Mouse (Mus musculus) embryonic fibroblast, embryonic 13.5 days (primary cell): Measurements from ENCODE around the gene Vmn1r233. TPM values are rescaled to one million over a fixed set of nuclear protein-coding genes. Genes with fewer than 3 reads are reported as not detected.

Source experiments
- H3K27ac ChIP-seq: 2 replicates; pipeline ENCODE4 v1.5.1; 2012; ENCODE audit warnings: low read length, control low read depth, inconsistent platforms; ENCODE audit not compliant: insufficient read depth
- H3K4me1 ChIP-seq: 2 replicates; pipeline ENCODE4 v1.6.1; 2011; ENCODE audit warnings: low read length; ENCODE audit not compliant: control insufficient read depth, insufficient read depth
- H3K4me3 ChIP-seq: 2 replicates; pipeline ENCODE4 v1.5.1; 2011; ENCODE audit warnings: mild to moderate bottlenecking, control low read depth, low read length; ENCODE audit not compliant: insufficient read depth
- CTCF ChIP-seq: IDR thresholded peaks from 2 replicates; pipeline ENCODE4 v1.5.1; 2011; ENCODE audit warnings: mild to moderate bottlenecking, control low read depth, low read length, moderate library complexity, borderline replicate concordance; ENCODE audit not compliant: insufficient read depth
- POLR2A ChIP-seq: IDR thresholded peaks from 2 replicates; pipeline ENCODE4 v1.6.1; 2011; ENCODE audit warnings: low read depth, mild to moderate bottlenecking, control low read depth, low read length, moderate library complexity
- polyA plus RNA-seq: library from polyadenylated mRNA; stranded (reverse); fragments of >200 nt; gene quantifications from 2 replicates; pipeline ENCODE4 v1.2.4, GENCODE M21; 2011; ENCODE audit warnings: low read depth; ENCODE audit not compliant: missing spikeins, insufficient read length

The Vmn1r233 gene
- not detected in 2 replicates for polyA plus RNA-seq

DNA sequence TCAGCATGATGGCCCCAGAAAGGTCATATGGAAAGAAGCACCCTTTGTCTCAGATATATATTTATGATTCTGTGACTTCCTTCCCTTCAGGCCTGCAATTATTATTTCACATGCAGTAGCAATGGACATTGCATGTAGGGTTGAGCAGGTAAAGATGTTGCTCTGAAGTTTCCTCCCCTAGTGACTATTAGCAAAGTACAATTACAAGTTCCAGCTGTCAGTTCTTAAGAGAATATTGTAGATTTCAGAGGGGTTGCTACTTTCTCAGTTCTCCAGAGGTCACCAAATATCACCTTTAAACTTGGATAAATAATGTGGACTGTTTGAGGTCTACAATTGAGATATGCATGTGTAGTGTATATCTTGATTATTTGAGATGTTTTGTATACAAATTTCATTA, at the start of gene Vmn1r233:
TSS of gene Vmn1r233 (minus strand) at position 101 of the 400 bp plus-strand sequence.
- no peak for TF ChIP-seq CTCF
- no peak for TF ChIP-seq POLR2A
- no peaks in the 10 kb centered on the region for H3K4me1 ChIP-seq
- no peak within 1 kb of the TSS for H3K4me3 ChIP-seq
- H3K27ac ChIP-seq = no peak within 1 kb of the TSS

DNA sequence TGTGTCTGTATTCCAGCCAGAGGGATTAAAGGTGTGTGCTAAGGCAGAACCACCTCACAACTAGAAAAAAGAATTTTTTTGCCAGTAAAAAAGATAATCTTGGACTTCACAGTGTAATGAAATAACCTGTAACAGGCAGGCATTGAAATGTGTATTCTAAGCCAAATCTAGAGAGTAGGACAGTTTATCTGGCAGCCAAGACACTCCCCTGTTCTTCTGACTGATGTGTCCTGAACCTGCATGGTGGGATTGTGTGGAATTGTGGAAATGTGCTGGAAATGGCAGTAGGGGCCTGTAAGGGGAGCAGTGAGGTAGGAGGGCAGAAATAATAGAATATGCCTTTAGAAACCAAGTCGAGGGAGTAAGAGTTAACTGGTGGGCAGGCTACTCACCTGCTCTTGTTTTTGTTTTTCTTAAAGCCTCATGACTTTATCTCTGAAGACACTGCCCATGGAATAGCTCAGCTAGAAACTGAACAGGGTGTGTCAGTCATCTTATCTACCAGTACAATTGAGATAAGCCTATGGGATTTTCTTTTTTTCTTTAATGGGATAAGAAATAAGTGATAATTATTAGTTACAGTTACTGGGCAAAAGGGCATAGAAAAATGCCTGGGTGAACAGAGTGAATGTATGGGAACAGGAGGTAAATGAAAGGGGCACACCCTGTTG, 22.3 kb upstream of the Vmn1r233 start:
- Histone ChIP-seq H3K4me1 (no peaks in the 10 kb centered on the region), H3K4me3 (no peak overlapping the region), H3K27ac (no peak overlapping the region)
- TF ChIP-seq POLR2A = no peak
- TF ChIP-seq CTCF = no peak

DNA sequence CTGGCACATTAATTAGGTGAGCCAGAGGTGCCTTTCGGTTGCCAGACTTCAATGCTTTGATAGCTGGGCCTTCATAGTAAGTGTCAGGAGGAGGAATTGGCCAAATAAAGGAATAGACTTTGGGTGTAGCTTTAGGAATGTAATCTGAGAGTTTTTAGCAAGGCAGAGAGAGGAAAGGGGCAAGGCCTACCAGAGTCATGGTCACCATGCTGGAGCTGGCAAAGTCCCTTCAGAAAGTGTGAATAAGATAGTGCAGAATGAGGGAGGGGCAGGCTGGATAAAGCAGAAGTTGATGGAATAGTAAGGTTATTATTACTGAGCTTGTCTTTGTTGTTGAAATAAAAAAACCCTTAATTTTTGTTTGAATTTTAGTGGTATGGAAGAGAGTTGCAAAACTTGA, 13.5 kb upstream of the Vmn1r233 start:
- H3K4me1 ChIP-seq = no peaks in the 10 kb centered on the region
- peak overlapping the region; percentile 94 for H3K4me3 ChIP-seq
- peak overlapping the region; percentile 91 for H3K27ac ChIP-seq
- TF ChIP-seq CTCF (no peak), POLR2A (no peak)

DNA sequence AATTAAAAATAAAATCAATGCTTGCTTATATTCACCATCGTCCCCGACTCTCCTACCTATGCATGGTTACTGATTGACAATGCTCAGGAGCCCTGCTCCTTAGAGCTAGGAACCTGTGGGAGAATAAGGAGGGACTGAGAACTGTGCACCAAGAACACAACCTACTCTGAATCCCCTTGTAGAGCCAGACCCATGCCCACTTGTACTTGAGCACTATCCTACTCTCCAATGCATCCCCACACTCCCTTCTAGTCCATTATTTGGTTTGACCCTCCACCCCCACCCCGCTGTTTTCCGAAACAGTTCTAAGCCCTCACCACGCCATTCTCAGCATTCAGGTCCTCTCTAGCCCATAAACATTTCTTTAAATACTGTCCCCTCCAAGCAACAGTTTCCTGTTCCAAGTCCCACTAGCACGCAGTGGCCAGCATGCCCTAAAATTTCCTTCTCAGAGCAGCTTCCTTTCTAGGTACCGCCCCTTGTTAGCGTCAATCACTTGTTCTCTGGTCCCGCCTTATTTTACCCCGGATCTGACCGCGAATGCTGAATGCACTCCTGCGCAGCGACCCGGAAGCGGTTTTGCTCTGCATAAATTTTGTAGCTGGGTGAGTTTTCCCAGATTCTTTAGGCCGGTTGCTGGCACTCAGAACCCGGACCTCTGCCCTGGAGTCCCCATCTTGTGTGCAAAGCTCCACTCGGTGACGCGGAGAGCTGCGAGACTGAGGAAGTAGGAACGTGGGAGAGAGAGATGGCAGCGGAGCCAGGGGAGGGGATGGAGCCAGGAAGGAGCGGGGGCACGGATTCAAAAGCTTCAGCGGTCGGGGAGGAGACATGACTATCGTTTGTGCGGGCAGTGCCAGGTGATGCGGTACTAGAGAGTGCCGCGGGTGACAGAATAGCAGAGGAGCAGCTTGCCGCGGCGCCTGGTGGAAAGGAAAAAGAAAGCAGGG, 12.4 kb upstream of the Vmn1r233 start, which contains the start of gene Zfp160:
TSS of gene Zfp160 (plus strand) at position 522 of the 950 bp plus-strand sequence.
- Histone ChIP-seq H3K4me3 (peak within 1 kb of the TSS; percentile 94), H3K4me1 (no peaks in the 10 kb centered on the region), H3K27ac (peak within 1 kb of the TSS; percentile 91)
- TF ChIP-seq CTCF = no peak
- peak; percentile 86 for TF ChIP-seq POLR2A

DNA sequence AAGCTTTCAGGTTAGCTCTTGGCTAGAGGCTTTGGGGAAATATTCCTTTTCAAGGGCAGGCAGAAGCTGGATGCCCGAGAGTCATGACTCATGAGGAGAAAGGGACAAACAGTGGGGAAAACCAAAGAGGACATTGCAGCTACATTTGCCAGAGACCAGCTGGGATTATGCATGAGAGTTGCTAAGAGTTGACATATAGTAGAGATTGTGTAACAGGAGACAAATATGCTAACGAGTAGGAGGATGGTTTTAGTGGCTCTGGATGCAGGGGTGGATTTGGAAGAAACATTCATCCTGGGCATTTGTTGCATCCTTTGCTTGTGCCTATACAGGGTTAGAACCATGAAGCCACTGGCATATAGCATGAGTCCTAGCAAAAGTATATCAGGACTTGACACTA, 2.5 kb downstream of the Vmn1r233 start:
- TF ChIP-seq CTCF (no peak), POLR2A (no peak)
- Histone ChIP-seq H3K4me3 (no peak overlapping the region), H3K27ac (no peak overlapping the region), H3K4me1 (no peaks in the 10 kb centered on the region)

DNA sequence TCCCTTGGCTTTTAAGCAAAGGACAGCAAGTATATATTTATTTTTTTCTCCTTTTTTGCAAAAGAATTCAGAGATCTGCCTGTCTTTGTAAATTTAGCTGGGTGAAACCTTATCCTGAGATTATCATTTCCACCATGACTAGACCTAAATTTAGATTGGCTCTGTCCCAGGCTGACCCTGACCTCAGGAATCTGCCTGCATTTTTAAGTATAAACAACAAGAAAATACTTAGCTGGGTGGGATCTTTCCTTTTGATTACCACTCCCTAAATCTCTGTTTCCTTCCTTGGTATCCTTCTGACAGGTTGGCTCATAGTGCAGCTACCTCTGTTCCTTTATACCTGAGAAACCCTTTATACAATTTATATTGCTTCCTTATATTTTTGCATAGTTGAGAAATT, 29.6 kb downstream of the Vmn1r233 start:
- Histone ChIP-seq H3K27ac (no peak overlapping the region), H3K4me1 (no peaks in the 10 kb centered on the region), H3K4me3 (no peak overlapping the region)
- TF ChIP-seq CTCF (no peak), POLR2A (no peak)

DNA sequence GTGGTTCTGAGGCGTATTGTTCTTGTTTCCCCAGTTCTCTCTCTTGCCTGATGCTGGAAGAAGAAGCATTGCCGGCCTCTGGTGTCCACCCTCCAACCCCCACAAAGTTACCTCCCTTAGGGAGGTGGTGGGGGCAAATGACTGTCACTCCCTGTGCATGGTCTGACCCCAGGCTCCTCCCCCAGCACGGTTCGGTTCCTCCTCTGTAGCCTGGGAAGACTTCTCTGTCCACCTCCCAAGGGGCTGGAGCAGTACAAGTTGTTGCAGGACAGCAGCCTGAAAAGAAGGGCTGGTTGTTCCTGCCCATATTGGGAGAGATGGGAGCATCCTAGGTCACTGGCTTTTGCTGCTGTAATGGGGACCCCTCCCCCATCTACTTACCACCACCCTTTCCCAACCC, 30.8 kb downstream of the Vmn1r233 start:
- no peaks in the 10 kb centered on the region for H3K4me1 ChIP-seq
- no peak overlapping the region for H3K4me3 ChIP-seq
- TF ChIP-seq CTCF (no peak), POLR2A (no peak)
- H3K27ac ChIP-seq = no peak overlapping the region

DNA sequence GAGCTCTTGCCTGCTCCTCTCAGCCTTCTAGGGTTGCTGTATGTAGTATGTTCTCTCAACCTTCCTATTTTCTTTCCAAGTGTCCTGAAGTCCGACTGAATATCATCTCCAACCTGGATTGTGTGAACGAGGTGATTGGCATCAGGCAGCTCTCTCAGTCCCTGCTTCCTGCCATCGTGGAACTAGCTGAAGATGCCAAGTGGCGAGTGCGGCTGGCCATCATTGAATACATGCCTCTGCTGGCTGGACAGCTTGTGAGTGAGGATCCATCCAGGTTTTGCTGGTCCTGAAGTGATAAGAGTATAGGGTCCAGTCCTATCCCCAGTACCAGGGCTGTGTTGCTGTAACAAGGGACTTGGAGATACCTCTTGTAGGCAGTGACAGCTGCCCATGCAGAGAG, 35.9 kb downstream of the Vmn1r233 start:
- TF ChIP-seq POLR2A = no peak
- TF ChIP-seq CTCF = no peak
- no peak overlapping the region for H3K4me3 ChIP-seq
- H3K27ac ChIP-seq = no peak overlapping the region
- no peaks in the 10 kb centered on the region for H3K4me1 ChIP-seq

DNA sequence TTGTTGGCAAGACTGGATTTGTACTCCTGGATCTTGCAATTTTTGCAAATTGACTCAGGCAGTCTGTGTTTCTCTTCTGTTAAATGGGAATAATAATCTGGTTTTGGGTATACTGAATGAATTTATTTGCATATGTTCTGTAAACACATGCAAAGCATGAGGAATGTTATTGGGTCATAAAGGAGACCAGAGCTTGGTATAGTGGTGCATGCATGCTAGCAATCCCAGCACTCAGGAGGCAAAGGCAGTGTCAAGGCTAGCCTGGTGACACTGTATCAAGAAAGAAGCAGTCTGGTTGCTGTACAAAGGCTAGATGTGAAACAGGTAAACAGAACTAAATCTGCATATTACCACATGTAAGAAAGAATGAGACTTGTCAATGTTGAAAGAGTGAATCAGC, 49.6 kb downstream of the Vmn1r233 start:
- peaks cover 6% of the 10 kb centered on the region for H3K4me1 ChIP-seq
- peak overlapping the region; percentile 57 for H3K4me3 ChIP-seq
- no peak for TF ChIP-seq POLR2A
- no peak overlapping the region for H3K27ac ChIP-seq
